Mouse (Mus musculus): ENCODE measurements around the gene Rtn4rl1.

GRCm38 (mm10) chr11:75281380-75282256, 88.0 kb downstream of the Rtn4rl1 start:
- TF ChIP-seq CTCF (IDR thresholded peaks at IDR 0.05; ENCODE audit: insufficient read depth, low read depth, low read length) (no peak), POLR2A (IDR thresholded peaks at IDR 0.05; ENCODE audit: insufficient read depth, low read depth, low read length) (no peak)

All from olfactory bulb, adult 2 months (tissue).